Mouse (Mus musculus) forebrain, postnatal 0 days (tissue): ENCODE data around the gene Cep57l1. TPM values are rescaled to one million over a fixed set of nuclear protein-coding genes. Genes with fewer than 3 reads are reported as not detected.

ENCODE experiments used
- ATAC-seq: fragments of 200-750 bp; cut with Nextera tagmentation; 2 replicates; pipeline ENCODE4 v1.8.0; 2017; ENCODE audit warnings: mild to moderate bottlenecking, moderate library complexity
- DNase-seq: peaks from one replicate; pipeline ENCODE4 v3.0.0-alpha.2; 2015
- H3K27ac ChIP-seq: fragments of 300-500 bp; sonication (generic); 2 replicates; pipeline ENCODE4 v1.5.1; 2014; ENCODE audit warnings: low read depth, mild to moderate bottlenecking, antibody characterized with exemption, low read length, moderate library complexity, mixed read lengths
- H3K27me3 ChIP-seq: fragments of 300-500 bp; sonication (generic); 2 replicates; pipeline ENCODE4 v1.6.1; 2014; ENCODE audit warnings: mild to moderate bottlenecking, low read length, mixed read lengths; ENCODE audit not compliant: insufficient read depth
- H3K36me3 ChIP-seq: fragments of 300-500 bp; sonication (generic); 2 replicates; pipeline ENCODE4 v1.6.1; 2014; ENCODE audit warnings: mild to moderate bottlenecking, moderate library complexity; ENCODE audit not compliant: insufficient read depth
- H3K4me1 ChIP-seq: fragments of 300-500 bp; sonication (generic); 2 replicates; pipeline ENCODE4 v1.6.1; 2014; ENCODE audit warnings: antibody characterized with exemption; ENCODE audit not compliant: insufficient read depth
- H3K4me2 ChIP-seq: fragments of 300-500 bp; sonication (generic); 2 replicates; pipeline ENCODE4 v1.6.1; 2014; ENCODE audit warnings: low read depth, mild to moderate bottlenecking, moderate library complexity
- H3K4me3 ChIP-seq: fragments of 300-500 bp; sonication (generic); 2 replicates; pipeline ENCODE4 v1.5.1; 2014; ENCODE audit warnings: low read depth, low read length, mixed read lengths
- H3K9ac ChIP-seq: fragments of 300-500 bp; sonication (generic); 2 replicates; pipeline ENCODE4 v1.6.1; 2014; ENCODE audit warnings: mild to moderate bottlenecking
- H3K9me3 ChIP-seq: fragments of 300-500 bp; sonication (generic); 2 replicates; pipeline ENCODE4 v1.6.1; 2016; ENCODE audit warnings: low read length
- CTCF ChIP-seq: sonication (generic); IDR thresholded peaks from 2 replicates; pipeline ENCODE4 v1.5.1; 2016; ENCODE audit warnings: antibody characterized with exemption, control low read depth, low read depth
- WGBS: fragments of 180-500 bp; shearing (Covaris S2); extraction: QIAGEN DNeasy Blood & Tissue Kit; methylation state at CpG from one replicate; pipeline ENCODE4 v1.1.7; 2014; 5-methylcytosine and 5-hydroxymethylcytosine counted together
- polyA plus RNA-seq: library from polyadenylated mRNA; unstranded; fragments of >200 nt; fragmentation: Nextera tagmentation; extraction: Ambion mirVana; gene quantifications from 2 replicates; pipeline ENCODE4 v1.2.1, GENCODE M21; 2015
- total RNA-seq: library from RNA; depleted of rRNA; stranded (reverse); fragments of >200 nt; gene quantifications from 2 replicates; pipeline ENCODE4 v1.2.3, GENCODE M21; 2014

The Cep57l1 gene
- total and polyA plus RNA-seq, 2 experiments from 2014 or later: 10.2 to 11.7 TPM

GRCm38 (mm10) chr10:41709341-41709740 lies 100.3 kb downstream of the Cep57l1 start:
- 91% methylated on average over 8 of the region's 8 CpGs for WGBS
- Histone ChIP-seq H3K9ac (no peak overlapping the region), H3K4me3 (no peak overlapping the region), H3K4me1 (no peaks in the 10 kb centered on the region), H3K36me3 (no peaks in the 10 kb centered on the region), H3K27ac (no peak overlapping the region), H3K4me2 (no peak overlapping the region), H3K9me3 (no peaks in the 10 kb centered on the region), H3K27me3 (no peaks in the 10 kb centered on the region)
- no peak for TF ChIP-seq CTCF
- DNase-seq (no peak), ATAC-seq (no peak)

GRCm38 (mm10) chr10:41699669-41700068 lies 110.0 kb downstream of the Cep57l1 start:
- Histone ChIP-seq H3K36me3 (no peaks in the 10 kb centered on the region), H3K4me2 (no peak overlapping the region), H3K27ac (no peak overlapping the region), H3K4me1 (no peaks in the 10 kb centered on the region), H3K9me3 (no peaks in the 10 kb centered on the region), H3K9ac (no peak overlapping the region), H3K27me3 (no peaks in the 10 kb centered on the region), H3K4me3 (no peak overlapping the region)
- WGBS: 87% methylated on average over 5 of the region's 5 CpGs
- DNase-seq: no peak
- TF ChIP-seq CTCF: no peak
- ATAC-seq: no peak

GRCm38 (mm10) chr10:41697040-41697439 lies 112.6 kb downstream of the Cep57l1 start:
- 81% methylated on average over 11 of the region's 11 CpGs for WGBS
- no peaks in the 10 kb centered on the region for H3K4me1 ChIP-seq
- ATAC-seq: no peak

DNA sequence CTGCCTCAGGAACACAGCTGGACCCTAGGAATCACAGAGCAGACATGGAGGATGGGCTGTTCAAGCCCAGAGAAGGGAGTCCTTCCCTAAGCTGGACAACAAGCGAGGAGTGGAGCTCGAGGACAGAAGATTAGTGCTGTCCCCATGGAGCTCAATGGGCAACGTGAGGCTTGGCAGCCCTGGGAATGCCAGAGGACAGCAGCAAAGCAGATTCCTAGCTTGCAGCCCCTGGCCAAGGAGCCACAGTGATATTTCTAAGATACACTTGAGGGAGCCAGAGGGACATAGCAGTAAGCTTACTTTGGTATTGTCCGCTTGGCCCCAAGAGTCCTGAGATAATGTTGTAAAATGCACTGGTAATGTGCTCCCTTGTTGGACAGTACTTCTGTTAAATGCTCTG lies 118.7 kb downstream of the Cep57l1 start:
- H3K36me3 ChIP-seq: no peaks in the 10 kb centered on the region
- H3K4me3 ChIP-seq: no peak overlapping the region
- 64% methylated on average over 4 of the region's 4 CpGs for WGBS
- H3K4me1 ChIP-seq: no peaks in the 10 kb centered on the region
- ATAC-seq (0 out of 2 replicates have a peak, but pooled peaks have one; percentile 14), DNase-seq (no peak)
- no peak overlapping the region for H3K27ac ChIP-seq
- H3K27me3 ChIP-seq: no peaks in the 10 kb centered on the region; the same call in 1 of the 2 replicates
- H3K9me3 ChIP-seq: no peaks in the 10 kb centered on the region
- no peak overlapping the region for H3K4me2 ChIP-seq
- TF ChIP-seq CTCF: peak; percentile 30; the same call in 1 of the 2 replicates
- no peak overlapping the region for H3K9ac ChIP-seq

More at GRCm38 (mm10) chr10:41697040-41697439, 112.6 kb downstream of the Cep57l1 start:
- H3K4me3 ChIP-seq: no peak overlapping the region
- no peak for DNase-seq
- no peak overlapping the region for H3K4me2 ChIP-seq
- H3K27ac ChIP-seq: no peak overlapping the region
- no peak overlapping the region for H3K9ac ChIP-seq
- TF ChIP-seq CTCF: no peak
- H3K27me3 ChIP-seq: no peaks in the 10 kb centered on the region
- no peaks in the 10 kb centered on the region for H3K36me3 ChIP-seq
- no peaks in the 10 kb centered on the region for H3K9me3 ChIP-seq

- Histone ChIP-seq H3K4me2 (peak overlapping the region; percentile 64), H3K9me3 (no peaks in the 10 kb centered on the region), H3K27me3 (no peaks in the 10 kb centered on the region; the same call in 1 of the 2 replicates), H3K4me3 (peak overlapping the region; percentile 39), H3K36me3 (no peaks in the 10 kb centered on the region), H3K9ac (no peak overlapping the region; the same call in 1 of the 2 replicates), H3K27ac (no peak overlapping the region), H3K4me1 (no peaks in the 10 kb centered on the region)
- TF ChIP-seq CTCF: peak; percentile 91
- WGBS: 24% methylated on average over 24 of the region's 24 CpGs
- peak; percentile 83 for DNase-seq
- peak; percentile 75 for ATAC-seq
These were observed 119.5 kb downstream of the Cep57l1 start for GRCm38 (mm10) chr10:41689941-41690887.

- TF ChIP-seq CTCF: no peak
- H3K9ac ChIP-seq: no peak overlapping the region
- no peaks in the 10 kb centered on the region for H3K36me3 ChIP-seq
- no peaks in the 10 kb centered on the region for H3K27me3 ChIP-seq
- no peak overlapping the region for H3K4me2 ChIP-seq
- 0 out of 2 replicates have a peak, but pooled peaks cover 3% of the 10 kb centered on the region for H3K4me1 ChIP-seq
- DNase-seq (no peak), ATAC-seq (no peak)
- no peaks in the 10 kb centered on the region for H3K9me3 ChIP-seq
- H3K4me3 ChIP-seq: no peak overlapping the region
- 4% methylated on average over 21 of the region's 21 CpGs for WGBS
- no peak overlapping the region for H3K27ac ChIP-seq
These were observed 125.1 kb downstream of the Cep57l1 start for GRCm38 (mm10) chr10:41684548-41684996.
